Mouse (Mus musculus) ES-E14 (cell line): ENCODE results near the gene Rad23b. TPM values are rescaled to one million over a fixed set of nuclear protein-coding genes. Genes with fewer than 3 reads are reported as not detected.

ENCODE experiments used
- DNase-seq: peaks from one replicate; pipeline ENCODE4 v3.0.0-alpha.2; 2013; ENCODE audit warnings: low read depth, low spot score
- H3K27ac ChIP-seq: 2 replicates; pipeline ENCODE4 v1.5.1; 2012; ENCODE audit warnings: low read depth, mild to moderate bottlenecking, low read length, moderate library complexity, mixed read lengths; ENCODE audit not compliant: poor library complexity, insufficient read depth, severe bottlenecking
- H3K36me3 ChIP-seq: 2 replicates; pipeline ENCODE4 v1.6.1; 2012; ENCODE audit warnings: mild to moderate bottlenecking, low read length, moderate library complexity, mixed read lengths; ENCODE audit not compliant: control insufficient read depth, poor library complexity, insufficient read depth, severe bottlenecking
- H3K4me1 ChIP-seq, 2 experiments: fragments of 150-350 bp in 1 of 2; sonication (generic) in 1 of 2; 2 replicates each; pipeline ENCODE4 v1.6.1; 2012; ENCODE audit warnings: low read length in 2 of 2, mild to moderate bottlenecking in 1 of 2, mixed read lengths in 1 of 2; ENCODE audit not compliant: control insufficient read depth in 2 of 2, insufficient read depth in 2 of 2, poor library complexity in 1 of 2
- H3K4me3 ChIP-seq, 2 experiments: fragments of 150-350 bp in 1 of 2; sonication (generic) in 1 of 2; 2 replicates each; pipeline ENCODE4 v1.5.1; 2012; ENCODE audit warnings: low read length in 2 of 2, low read depth in 1 of 2, mild to moderate bottlenecking in 1 of 2, mixed read lengths in 1 of 2; ENCODE audit not compliant: insufficient read depth in 1 of 2, poor library complexity in 1 of 2, severe bottlenecking in 1 of 2
- H3K9ac ChIP-seq: 2 replicates; pipeline ENCODE4 v1.6.1; 2012; ENCODE audit warnings: low read depth, mild to moderate bottlenecking, low read length, mixed read lengths; ENCODE audit not compliant: poor library complexity, insufficient read depth, severe bottlenecking
- H3K9me3 ChIP-seq: fragments of 150-350 bp; sonication (generic); 2 replicates; pipeline ENCODE4 v1.6.1; 2012; ENCODE audit warnings: low read depth, mild to moderate bottlenecking, low read length; ENCODE audit not compliant: control insufficient read depth, insufficient read depth
- CHD2 ChIP-seq: IDR thresholded peaks from 2 replicates; pipeline ENCODE4 v1.6.1; 2014; ENCODE audit warnings: mild to moderate bottlenecking, low read depth, low read length, inconsistent platforms
- HCFC1 ChIP-seq: IDR thresholded peaks from 2 replicates; pipeline ENCODE4 v1.6.1; 2012; ENCODE audit warnings: low read length, inconsistent platforms, borderline replicate concordance; ENCODE audit not compliant: insufficient read depth
- MAFK ChIP-seq: IDR thresholded peaks from 2 replicates; pipeline ENCODE4 v1.6.1; 2014; ENCODE audit warnings: mild to moderate bottlenecking, low read depth, low read length, inconsistent platforms; ENCODE audit not compliant: insufficient read depth
- ZC3H11A ChIP-seq: IDR thresholded peaks from 2 replicates; pipeline ENCODE4 v1.6.1; 2012; ENCODE audit warnings: low read depth, mild to moderate bottlenecking, inconsistent platforms, low read length, borderline replicate concordance
- ZNF384 ChIP-seq: IDR thresholded peaks from 2 replicates; pipeline ENCODE4 v1.6.1; 2012; ENCODE audit warnings: low read depth, low read length, inconsistent platforms
- in situ Hi-C, 2 experiments: fragments of 600-800 bp; cut with MboI; formaldehyde crosslinking; loops; one replicate each; pipeline ENCODE4 v1.15.1; 2025; ENCODE audit warnings: low sequenced_read_pairs in 2 of 2, inconsistent platforms in 1 of 2; ENCODE audit not compliant: unreplicated experiment in 2 of 2
- total RNA-seq: library from RNA; depleted of rRNA; stranded (reverse); fragments of 300-350 nt; gene quantifications from 2 replicates; pipeline ENCODE4 v1.2.3, GENCODE M21; 2012; rRNA removed

Gene Rad23b
- total RNA-seq, 1 experiment: 188 TPM

DNA sequence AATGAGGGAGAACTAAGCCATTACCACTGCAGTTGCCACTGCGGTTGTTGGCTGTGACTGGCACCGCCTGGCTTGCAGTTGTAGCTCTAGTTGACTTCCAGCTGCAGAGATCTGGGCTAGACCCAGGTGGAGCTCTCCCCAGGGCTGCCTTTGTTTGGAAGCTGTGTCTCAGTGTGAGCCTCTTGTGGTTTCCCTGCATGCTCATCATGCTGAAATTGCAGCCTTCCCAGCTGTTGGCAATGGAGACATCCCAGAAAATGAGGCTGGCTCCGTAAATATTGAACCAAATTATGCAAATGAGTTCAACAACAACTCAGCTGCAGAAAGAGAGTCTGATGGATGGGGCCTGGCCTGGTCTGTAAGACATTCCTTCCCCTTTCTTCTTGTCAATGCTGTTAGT lies 66.0 kb downstream of the Rad23b start:
- H3K4me3 ChIP-seq: no peak overlapping the region
- H3K4me1 ChIP-seq: no peaks in the 10 kb centered on the region
- DNase-seq: no peak
- no peak for TF ChIP-seq MAFK
- TF ChIP-seq CHD2: no peak
- no peak for TF ChIP-seq ZNF384
- no peak for TF ChIP-seq ZC3H11A
- TF ChIP-seq HCFC1: no peak
- no peaks in the 10 kb centered on the region for H3K36me3 ChIP-seq
- no peak overlapping the region for H3K9ac ChIP-seq
- no peaks in the 10 kb centered on the region for H3K9me3 ChIP-seq
- in situ Hi-C loops: no loop called here
- H3K27ac ChIP-seq: no peak overlapping the region

DNA sequence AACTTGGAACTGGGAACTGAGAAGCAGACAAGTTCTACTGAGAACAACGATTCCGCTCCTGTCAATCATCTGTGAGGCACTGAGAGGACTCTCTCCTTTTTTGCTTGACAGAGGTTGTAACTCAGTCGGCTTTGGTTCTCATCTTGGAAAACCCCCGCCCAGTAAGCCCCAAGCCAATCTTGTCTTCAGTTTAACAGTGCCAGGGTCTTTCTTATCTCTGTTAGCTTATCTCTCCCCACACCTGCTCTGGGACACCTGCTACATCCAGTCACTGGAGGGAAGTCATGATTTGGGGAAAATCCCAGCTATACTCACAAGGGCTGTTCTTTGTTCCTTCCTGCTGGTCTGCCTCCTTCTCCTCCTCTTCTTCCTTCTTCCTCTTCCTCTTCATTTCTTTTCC lies 76.4 kb downstream of the Rad23b start:
- Histone ChIP-seq H3K9ac (no peak overlapping the region), H3K9me3 (no peaks in the 10 kb centered on the region), H3K36me3 (no peaks in the 10 kb centered on the region), H3K4me3 (no peak overlapping the region), H3K27ac (no peak overlapping the region), H3K4me1 (no peaks in the 10 kb centered on the region)
- no peak for DNase-seq
- in situ Hi-C loops: no loop called here
- TF ChIP-seq CHD2: no peak
- TF ChIP-seq ZNF384: no peak
- TF ChIP-seq HCFC1: no peak
- no peak for TF ChIP-seq ZC3H11A
- TF ChIP-seq MAFK: no peak

Other genes with a start within 250 kb of the Rad23b start
- gene Klf4, start 182.4 kb downstream of the Rad23b start, total RNA-seq: 55.6 and 98.4 TPM in 2 replicates